Mouse (Mus musculus) myocyte (in vitro differentiated cells): Measurements from ENCODE around the gene Rasgef1c.

ENCODE experiments used
- CEBPB ChIP-seq: IDR thresholded peaks from 2 replicates; pipeline ENCODE4 v1.6.1; 2011; ENCODE audit warnings: mild to moderate bottlenecking, moderate library complexity; ENCODE audit not compliant: poor library complexity, insufficient read depth, severe bottlenecking
- E2F4 ChIP-seq: IDR thresholded peaks from one replicate; pipeline ENCODE4 v1.6.1; 2011; ENCODE audit warnings: mild to moderate bottlenecking, control low read depth, moderate library complexity; ENCODE audit not compliant: insufficient read depth
- MAX ChIP-seq: IDR thresholded peaks from one replicate; pipeline ENCODE4 v1.6.1; 2011; ENCODE audit warnings: low read depth, mild to moderate bottlenecking, control low read depth
- MYOD1 ChIP-seq, 3 experiments: IDR thresholded peaks; one replicate each; pipeline ENCODE4 v1.6.1; 2011; ENCODE audit warnings: control low read depth in 2 of 3, low read depth in 2 of 3, mild to moderate bottlenecking in 2 of 3, moderate library complexity in 1 of 3; ENCODE audit not compliant: insufficient read length in 2 of 3, control insufficient read depth in 1 of 3
- MYOG ChIP-seq, 3 experiments: IDR thresholded peaks; one replicate each; pipeline ENCODE4 v1.6.1; 2011; ENCODE audit warnings: control low read depth in 2 of 3, low read depth in 2 of 3, mild to moderate bottlenecking in 2 of 3; ENCODE audit not compliant: insufficient read length in 2 of 3, control insufficient read depth in 1 of 3, insufficient read depth in 1 of 3
- POLR2A ChIP-seq: IDR thresholded peaks from one replicate; pipeline ENCODE4 v1.6.1; 2011; ENCODE audit warnings: low read depth, mild to moderate bottlenecking, control low read depth, moderate library complexity; ENCODE audit not compliant: insufficient read length
- POLR2AphosphoS2 ChIP-seq: IDR thresholded peaks from one replicate; pipeline ENCODE4 v1.6.1; 2011; ENCODE audit warnings: low read depth, control low read depth; ENCODE audit not compliant: insufficient read length
- REST ChIP-seq: IDR thresholded peaks from one replicate; pipeline ENCODE4 v1.6.1; 2011; ENCODE audit warnings: mild to moderate bottlenecking, control low read depth, moderate library complexity; ENCODE audit not compliant: insufficient read depth, insufficient read length
- TCF12 ChIP-seq: IDR thresholded peaks from one replicate; pipeline ENCODE4 v1.6.1; 2011; ENCODE audit warnings: mild to moderate bottlenecking, control low read depth; ENCODE audit not compliant: poor library complexity, insufficient read depth, severe bottlenecking
- TCF3 ChIP-seq: IDR thresholded peaks from one replicate; pipeline ENCODE4 v1.6.1; 2011; ENCODE audit warnings: low read depth, control low read depth; ENCODE audit not compliant: insufficient read length
- USF1 ChIP-seq: IDR thresholded peaks from one replicate; pipeline ENCODE4 v1.6.1; 2011; ENCODE audit warnings: low read depth, mild to moderate bottlenecking, control low read depth, moderate library complexity

DNA sequence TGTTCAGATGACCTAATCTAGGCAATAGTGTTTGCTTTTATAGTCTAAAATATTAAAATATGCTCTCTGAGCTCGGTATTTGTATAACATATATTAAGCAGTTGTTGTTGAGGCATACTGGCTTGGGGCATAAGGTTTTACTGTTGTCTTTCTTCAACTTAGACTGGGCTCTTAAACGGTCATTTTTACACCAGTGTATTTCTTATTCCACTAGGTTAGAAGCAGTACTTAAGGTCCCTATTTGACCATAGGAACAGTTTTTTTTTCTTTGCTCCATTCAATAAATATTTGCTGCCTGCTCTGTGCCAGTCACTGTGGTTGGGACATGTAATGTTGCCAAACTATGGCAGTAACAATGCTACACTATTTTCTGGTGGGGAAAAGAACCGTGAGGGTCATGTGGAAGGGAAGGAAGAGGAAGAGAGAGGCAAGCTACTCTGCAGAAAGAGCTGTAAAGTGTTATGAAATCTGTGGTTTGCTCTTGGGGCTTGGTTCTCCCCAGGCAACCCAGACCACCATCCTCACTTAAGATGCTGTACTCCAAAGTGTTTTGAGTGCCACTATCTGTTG, 125.0 kb downstream of the Rasgef1c start:
- TF ChIP-seq POLR2A (no peak), POLR2AphosphoS2 (no peak), CEBPB (no peak), MAX (no peak), TCF12 (no peak), MYOD1 (IDR thresholded peaks at IDR 0.05; ENCODE audit: control insufficient read depth in 1 of 3, insufficient read length in 2 of 3, low read depth in 2 of 3) (no peak), MYOG (IDR thresholded peaks at IDR 0.05; ENCODE audit: control insufficient read depth in 1 of 3, insufficient read depth in 1 of 3, insufficient read length in 2 of 3, low read depth in 2 of 3) (no peak), USF1 (no peak), TCF3 (no peak), REST (no peak), E2F4 (no peak)
